Mouse (Mus musculus): ENCODE measurements around the gene Madcam1.

- TF ChIP-seq CTCF (IDR thresholded peaks at IDR 0.05; ENCODE audit: low read depth, low read length) (no peak), GATA1 (IDR thresholded peaks at IDR 0.05; ENCODE audit: borderline replicate concordance, low read length) (no peak), TAL1 (conservative IDR thresholded peaks at IDR 0.05; ENCODE audit: low read depth, low read length) (no peak), POLR2AphosphoS5 (IDR thresholded peaks at IDR 0.05; ENCODE audit: insufficient replicate concordance, low read depth, low read length) (no peak), GATA2 (IDR thresholded peaks at IDR 0.05; ENCODE audit: borderline replicate concordance, low read depth, low read length) (no peak)
Measured at GRCm38 (mm10) chr10:79697916-79698315, 33.6 kb downstream of the Madcam1 start.

Measured in G1E (cell line).